1 mouse cellular context compared by ENCODE assay signal in genomic region chr19:46572951-46573937, GRCm38 (mm10).
TF ChIP-seq lines count a peak whose summit lies in the region.

Gene Arl3, minus strand, starts transcription at chr19:46573198.
Gene Sfxn2, plus strand, starts transcription at chr19:46573365.

TF ChIP-seq in CH12.LX, 34 proteins besides CTCF, POLR2A, EP300 and RAD21 (continued from another document):
- TF ChIP-seq HCFC1 (IDR thresholded peaks at IDR 0.05; ENCODE audit: low read depth, low read length): peak; percentile 44; the same call in 1 of the 2 replicates
- TF ChIP-seq ZMIZ1 (IDR thresholded peaks at IDR 0.05; ENCODE audit: low read depth, low read length): peak; percentile 53; the same call in 1 of the 2 replicates
- peak; percentile 76 for TF ChIP-seq USF1 (IDR thresholded peaks at IDR 0.05; ENCODE audit: low read depth, low read length)
- peak; percentile 37; the same call in 1 of the 2 replicates for TF ChIP-seq USF2 (conservative IDR thresholded peaks at IDR 0.05; ENCODE audit: low read depth, low read length)
- TF ChIP-seq MYC (IDR thresholded peaks at IDR 0.05; ENCODE audit: low read depth, low read length): peak; percentile 46
- TF ChIP-seq TCF12 (IDR thresholded peaks at IDR 0.05; ENCODE audit: low read depth, low read length): peak; percentile 79
- peak; percentile 85 for TF ChIP-seq SIN3A (IDR thresholded peaks at IDR 0.05; ENCODE audit: low read length)
- no peak for TF ChIP-seq SMC3 (IDR thresholded peaks at IDR 0.05; ENCODE audit: low read depth, low read length)
- TF ChIP-seq GABPA (IDR thresholded peaks at IDR 0.05; ENCODE audit: insufficient replicate concordance, low read depth, low read length): no peak
- peak; percentile 61; the same call in 1 of the 2 replicates for TF ChIP-seq TBP (conservative IDR thresholded peaks at IDR 0.05; ENCODE audit: low read depth, low read length)
